Mouse (Mus musculus): Measurements from ENCODE around the gene Taar7b.

The Taar7b gene

GRCm38 (mm10) chr10:23999639-24000038 lies at the start of gene Taar7b:
Taar7b (plus strand) TSS chr10:23999939.
- DNase-seq (ENCODE audit: low spot score): no peak

GRCm38 (mm10) chr10:23951714-23952113 lies 48.0 kb upstream of the Taar7b start:
- no peak for DNase-seq (ENCODE audit: low spot score)

- no peak for DNase-seq (ENCODE audit: low spot score)
Measured at GRCm38 (mm10) chr10:23959071-23959470, 40.7 kb upstream of the Taar7b start.

- DNase-seq (ENCODE audit: low spot score): no peak
Measured at GRCm38 (mm10) chr10:23960444-23960915, 39.3 kb upstream of the Taar7b start, which contains the start of gene Taar4. Taar4 (plus strand) TSS chr10:23960494.

- DNase-seq (ENCODE audit: low spot score): no peak
Measured at GRCm38 (mm10) chr10:23963444-23963843, 36.3 kb upstream of the Taar7b start.

- DNase-seq (ENCODE audit: low spot score): no peak
Measured at GRCm38 (mm10) chr10:23964921-23965610, 34.7 kb upstream of the Taar7b start.

GRCm38 (mm10) chr10:23970656-23971165 lies 29.0 kb upstream of the Taar7b start, which contains the start of gene Taar5:
Taar5 (plus strand) TSS chr10:23970706.
- DNase-seq (ENCODE audit: low spot score): no peak

- no peak for DNase-seq (ENCODE audit: low spot score)
Measured at GRCm38 (mm10) chr10:23971256-23971655, 28.5 kb upstream of the Taar7b start.

GRCm38 (mm10) chr10:23977958-23978357 lies 21.8 kb upstream of the Taar7b start:
- no peak for DNase-seq (ENCODE audit: low spot score)

- peak; percentile 19 for DNase-seq (ENCODE audit: low spot score)
Measured at GRCm38 (mm10) chr10:23978901-23979705, 20.6 kb upstream of the Taar7b start.

GRCm38 (mm10) chr10:23985546-23985945 lies 14.2 kb upstream of the Taar7b start, which contains the start of gene Taar6:
Taar6 (minus strand) TSS chr10:23985646.
- DNase-seq (ENCODE audit: low spot score): no peak

- peak; percentile 14 for DNase-seq (ENCODE audit: low spot score)
Measured at GRCm38 (mm10) chr10:23986419-23986818, 13.3 kb upstream of the Taar7b start.

- DNase-seq (ENCODE audit: low spot score): no peak
Measured at GRCm38 (mm10) chr10:23993381-23993780, 6.4 kb upstream of the Taar7b start, which contains the start of gene Taar7a. Taar7a (minus strand) TSS chr10:23993481.

GRCm38 (mm10) chr10:24006442-24006841 lies 6.7 kb downstream of the Taar7b start:
- DNase-seq (ENCODE audit: low spot score): no peak

- no peak for DNase-seq (ENCODE audit: low spot score)
Measured at GRCm38 (mm10) chr10:24007034-24007433, 7.3 kb downstream of the Taar7b start.

GRCm38 (mm10) chr10:24008143-24008542 lies 8.4 kb downstream of the Taar7b start:
- DNase-seq (ENCODE audit: low spot score): no peak

- DNase-seq (ENCODE audit: low spot score): no peak
Measured at GRCm38 (mm10) chr10:24026922-24027321, 27.2 kb downstream of the Taar7b start, which contains the start of gene Taar7d. Taar7d (plus strand) TSS chr10:24027222.

GRCm38 (mm10) chr10:24031347-24031746 lies 31.6 kb downstream of the Taar7b start:
- no peak for DNase-seq (ENCODE audit: low spot score)

- DNase-seq (ENCODE audit: low spot score): no peak
Measured at GRCm38 (mm10) chr10:24037314-24037713, 37.6 kb downstream of the Taar7b start, which contains the start of gene Taar7e. Taar7e (plus strand) TSS chr10:24037614.

GRCm38 (mm10) chr10:24040120-24040869 lies 40.6 kb downstream of the Taar7b start:
- DNase-seq (ENCODE audit: low spot score): no peak

GRCm38 (mm10) chr10:24049210-24049609 lies 49.5 kb downstream of the Taar7b start, which contains the start of gene Taar7f:
Taar7f (plus strand) TSS chr10:24049510.
- DNase-seq (ENCODE audit: low spot score): no peak
